Mouse (Mus musculus): ENCODE results near the gene Duoxa2.
"Not testable (repeated sequence)": the region's sequence is repeated elsewhere in the genome, so short reads cannot be mapped to it uniquely, and the experiment has no call there.

Gene Duoxa2

GRCm38 (mm10) chr2:122309647-122310046 lies 10.9 kb downstream of the Duoxa2 start:
- no peak for DNase-seq

- no peak for DNase-seq
Observed at GRCm38 (mm10) chr2:122311561-122311960, 12.9 kb downstream of the Duoxa2 start.

- DNase-seq: peak; percentile 65 to 77
Observed at GRCm38 (mm10) chr2:122312722-122313417, 14.2 kb downstream of the Duoxa2 start.

GRCm38 (mm10) chr2:122313536-122313935 lies 14.8 kb downstream of the Duoxa2 start, which contains the start of gene Duoxa1:
Gene Duoxa1 (minus strand): TSS chr2:122313730.
- DNase-seq: no peak

- no peak for DNase-seq
Observed at GRCm38 (mm10) chr2:122315372-122315771, 16.7 kb downstream of the Duoxa2 start, which contains the start of gene Duox1. Gene Duox1 (plus strand): TSS chr2:122315672.

GRCm38 (mm10) chr2:122317384-122317783 lies 18.7 kb downstream of the Duoxa2 start:
- DNase-seq: no peak

- no peak for DNase-seq
Observed at GRCm38 (mm10) chr2:122323960-122324359, 25.3 kb downstream of the Duoxa2 start.

GRCm38 (mm10) chr2:122324586-122324985 lies 25.9 kb downstream of the Duoxa2 start:
- no peak for DNase-seq

- DNase-seq: no peak
Observed at GRCm38 (mm10) chr2:122325361-122325760, 26.7 kb downstream of the Duoxa2 start.

GRCm38 (mm10) chr2:122327986-122328385 lies 29.3 kb downstream of the Duoxa2 start:
- DNase-seq: no peak

- not testable (repeated sequence) for DNase-seq
Observed at GRCm38 (mm10) chr2:122330317-122330716, 31.6 kb downstream of the Duoxa2 start.

GRCm38 (mm10) chr2:122332222-122332621 lies 33.5 kb downstream of the Duoxa2 start:
- DNase-seq: no peak

GRCm38 (mm10) chr2:122334170-122334569 lies 35.5 kb downstream of the Duoxa2 start:
- DNase-seq: no peak

GRCm38 (mm10) chr2:122337291-122337690 lies 38.6 kb downstream of the Duoxa2 start:
- DNase-seq: no peak

- DNase-seq: peak; percentile 32 to 45
Observed at GRCm38 (mm10) chr2:122345106-122345893, 46.6 kb downstream of the Duoxa2 start.

GRCm38 (mm10) chr2:122346164-122346563 lies 47.5 kb downstream of the Duoxa2 start:
- DNase-seq: peak; percentile 23 to 44

GRCm38 (mm10) chr2:122347257-122347656 lies 48.6 kb downstream of the Duoxa2 start:
- DNase-seq: peak; percentile 19 to 28

GRCm38 (mm10) chr2:122348531-122349131 lies 49.9 kb downstream of the Duoxa2 start:
- peak; percentile 87 to 97 for DNase-seq

GRCm38 (mm10) chr2:122349136-122349785 lies 50.6 kb downstream of the Duoxa2 start:
- peak in 1 of 2 experiments; percentile 40 for DNase-seq

- DNase-seq: peak; percentile 35 to 41
Observed at GRCm38 (mm10) chr2:122351156-122351930, 52.6 kb downstream of the Duoxa2 start.

GRCm38 (mm10) chr2:122351931-122352329 lies 53.2 kb downstream of the Duoxa2 start:
- peak; percentile 56 to 64 for DNase-seq

Measured in cerebellum, adult 18-20 months (tissue).